Mouse (Mus musculus) kidney, adult 8-10 months (tissue): Measurements from ENCODE around the gene Dazap1.

ENCODE experiments used
- DNase-seq, 2 experiments: peaks; one replicate each; pipeline ENCODE4 v3.0.0; 2022

Gene Dazap1

DNA sequence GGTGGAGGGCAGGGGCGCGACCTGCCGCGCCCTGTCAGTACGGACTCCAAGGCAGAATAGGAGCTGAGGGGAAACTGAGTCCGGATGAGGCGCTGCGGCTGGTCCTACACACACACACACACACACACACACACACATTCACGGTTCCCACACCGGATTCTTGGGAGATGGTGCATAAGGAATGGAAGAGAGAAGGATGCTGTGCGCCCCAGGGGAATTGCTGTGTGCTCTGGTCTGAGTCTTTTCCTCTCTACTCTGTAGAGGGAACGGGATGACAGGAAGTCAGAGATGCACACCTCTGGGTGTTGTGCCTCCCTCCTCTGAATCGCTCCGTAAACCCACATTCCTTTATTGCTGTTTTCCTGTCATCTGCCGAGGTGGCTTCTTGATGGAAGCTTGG is 38.0 kb downstream of the Dazap1 start:
- DNase-seq, result no peak

- no peak for DNase-seq
These were observed 38.5 kb downstream of the Dazap1 start for GRCm38 (mm10) chr10:80299824-80300223.

DNA sequence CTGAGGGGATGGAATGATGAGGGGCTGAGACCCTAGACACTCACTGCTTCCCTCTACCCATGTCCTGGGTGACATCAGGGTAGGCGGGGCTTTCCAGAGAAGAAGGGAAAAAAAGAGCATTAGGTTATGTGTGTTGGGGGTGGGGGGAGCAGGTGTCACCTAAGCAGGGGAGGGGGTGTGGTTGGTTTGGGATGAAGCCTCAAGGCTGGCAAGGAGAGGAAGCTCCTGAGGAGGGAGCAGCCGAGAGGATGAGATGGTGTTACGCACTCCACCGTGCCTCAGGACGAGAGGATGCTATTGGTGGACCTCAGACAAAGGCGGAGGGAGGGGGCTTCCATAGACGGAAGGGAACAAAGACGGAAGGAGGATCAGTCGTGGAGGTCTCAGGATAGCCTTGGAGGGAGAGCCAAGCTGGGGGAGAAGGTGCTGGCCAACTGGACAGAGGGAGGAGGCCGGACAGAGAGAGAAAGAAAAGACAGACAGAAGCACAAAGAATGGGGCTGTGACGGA is 39.4 kb downstream of the Dazap1 start:
- no peak for DNase-seq

DNA sequence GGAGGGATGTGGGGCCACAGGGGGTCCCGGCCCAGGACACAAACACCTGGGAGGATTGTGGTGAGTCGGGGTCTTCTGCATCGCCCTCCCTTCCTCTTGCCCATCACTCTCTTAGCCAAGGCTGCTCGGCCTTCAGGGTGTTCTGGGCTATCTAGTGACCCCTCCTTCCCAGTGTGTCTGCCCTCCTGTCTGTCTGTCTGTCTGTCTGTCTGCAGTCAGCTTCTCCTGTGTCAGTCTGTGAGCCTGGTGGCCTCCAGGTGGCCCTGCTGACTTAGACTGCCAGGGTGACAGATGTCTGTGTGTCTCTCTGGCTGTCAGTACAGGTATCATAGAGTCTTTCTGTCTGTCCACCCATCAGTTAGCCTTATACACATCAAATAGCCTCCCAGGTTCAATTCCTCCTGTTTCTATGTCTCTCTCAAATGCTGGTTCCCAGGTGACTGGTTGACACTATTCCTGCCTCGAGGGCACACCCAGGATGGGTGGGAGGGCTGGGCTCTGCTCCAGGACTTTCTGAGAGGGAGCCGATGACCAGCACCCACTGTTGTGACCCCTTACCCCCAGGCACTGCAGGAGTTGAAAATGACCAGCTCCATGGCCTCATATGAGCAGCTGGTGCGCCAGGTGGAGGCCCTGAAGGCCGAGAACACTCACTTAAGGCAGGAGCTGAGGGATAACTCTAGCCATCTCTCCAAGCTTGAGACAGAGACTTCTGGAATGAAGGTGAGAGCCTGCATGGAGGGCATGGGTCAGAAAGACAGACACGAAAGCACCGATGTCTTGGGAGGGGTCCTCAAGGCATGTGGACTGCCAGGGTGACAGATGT is 40.2 kb downstream of the Dazap1 start:
- no peak for DNase-seq

DNA sequence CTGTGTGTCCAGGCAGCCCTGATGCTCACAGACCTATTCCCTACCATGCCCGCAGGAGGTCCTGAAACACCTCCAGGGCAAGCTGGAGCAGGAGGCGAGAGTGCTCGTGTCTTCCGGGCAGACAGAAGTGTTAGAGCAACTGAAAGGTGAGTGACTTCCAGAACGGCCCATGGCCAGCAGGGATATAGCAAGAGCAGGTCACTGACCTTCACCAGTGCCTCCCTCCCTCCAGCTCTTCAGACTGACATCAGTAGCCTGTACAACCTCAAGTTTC is 40.7 kb downstream of the Dazap1 start:
- DNase-seq, result no peak

GRCm38 (mm10) chr10:80302471-80302881 is 41.2 kb downstream of the Dazap1 start:
- DNase-seq, result peak; percentile 60 to 69

GRCm38 (mm10) chr10:80304458-80304857 is 43.2 kb downstream of the Dazap1 start:
- no peak for DNase-seq

GRCm38 (mm10) chr10:80304862-80305261 is 43.6 kb downstream of the Dazap1 start:
- peak in 1 of 2 experiments; percentile 56 for DNase-seq

- no peak for DNase-seq
These were observed 50.3 kb downstream of the Dazap1 start for GRCm38 (mm10) chr10:80311560-80311959.

DNA sequence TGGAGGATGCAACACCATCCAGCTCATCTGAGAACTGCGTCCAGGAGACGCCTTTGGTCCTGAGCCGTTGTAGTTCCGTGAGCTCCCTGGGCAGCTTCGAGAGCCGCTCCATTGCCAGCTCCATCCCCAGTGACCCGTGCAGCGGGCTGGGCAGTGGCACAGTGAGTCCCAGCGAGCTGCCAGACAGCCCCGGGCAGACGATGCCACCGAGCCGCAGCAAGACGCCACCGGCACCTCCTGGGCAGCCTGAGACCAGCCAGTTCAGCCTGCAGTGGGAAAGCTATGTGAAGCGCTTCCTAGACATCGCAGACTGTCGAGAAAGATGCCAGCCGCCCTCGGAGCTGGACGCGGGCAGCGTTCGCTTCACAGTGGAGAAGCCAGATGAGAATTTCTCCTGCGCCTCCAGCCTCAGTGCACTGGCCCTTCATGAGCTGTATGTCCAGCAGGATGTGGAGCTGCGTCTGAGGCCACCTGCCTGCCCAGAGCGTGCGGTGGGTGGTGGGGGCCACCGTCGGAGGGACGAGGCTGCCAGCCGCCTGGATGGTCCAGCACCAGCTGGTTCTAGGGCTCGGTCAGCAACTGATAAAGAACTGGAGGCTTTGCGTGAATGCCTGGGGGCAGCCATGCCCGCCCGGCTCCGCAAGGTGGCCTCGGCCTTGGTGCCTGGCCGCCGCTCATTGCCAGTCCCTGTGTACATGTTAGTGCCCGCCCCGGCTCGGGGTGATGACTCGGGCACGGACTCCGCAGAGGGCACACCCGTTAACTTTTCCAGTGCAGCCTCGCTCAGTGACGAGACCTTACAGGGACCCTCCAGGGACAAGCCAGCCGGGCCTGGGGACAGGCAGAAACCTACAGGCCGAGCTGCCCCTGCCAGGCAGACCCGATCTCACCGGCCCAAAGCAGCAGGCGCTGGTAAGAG is 51.6 kb downstream of the Dazap1 start:
- DNase-seq, result no peak

- no peak for DNase-seq
These were observed 52.4 kb downstream of the Dazap1 start for GRCm38 (mm10) chr10:80313627-80314201.

GRCm38 (mm10) chr10:80314494-80315001 is 53.3 kb downstream of the Dazap1 start:
- no peak for DNase-seq

DNA sequence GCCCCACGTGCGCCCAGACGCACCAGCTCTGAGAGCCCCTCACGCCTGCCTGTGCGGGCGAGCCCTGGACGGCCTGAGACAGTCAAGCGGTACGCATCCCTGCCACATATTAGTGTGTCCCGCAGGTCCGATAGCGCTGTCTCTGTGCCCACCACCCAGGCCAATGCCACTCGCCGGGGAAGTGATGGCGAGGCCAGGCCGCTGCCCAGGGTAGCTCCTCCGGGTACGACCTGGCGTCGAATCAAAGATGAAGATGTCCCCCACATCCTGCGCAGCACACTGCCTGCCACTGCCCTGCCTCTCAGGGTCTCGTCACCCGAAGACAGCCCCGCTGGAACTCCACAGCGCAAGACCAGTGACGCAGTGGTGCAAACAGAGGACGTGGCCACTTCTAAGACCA is 54.0 kb downstream of the Dazap1 start:
- no peak for DNase-seq

DNA sequence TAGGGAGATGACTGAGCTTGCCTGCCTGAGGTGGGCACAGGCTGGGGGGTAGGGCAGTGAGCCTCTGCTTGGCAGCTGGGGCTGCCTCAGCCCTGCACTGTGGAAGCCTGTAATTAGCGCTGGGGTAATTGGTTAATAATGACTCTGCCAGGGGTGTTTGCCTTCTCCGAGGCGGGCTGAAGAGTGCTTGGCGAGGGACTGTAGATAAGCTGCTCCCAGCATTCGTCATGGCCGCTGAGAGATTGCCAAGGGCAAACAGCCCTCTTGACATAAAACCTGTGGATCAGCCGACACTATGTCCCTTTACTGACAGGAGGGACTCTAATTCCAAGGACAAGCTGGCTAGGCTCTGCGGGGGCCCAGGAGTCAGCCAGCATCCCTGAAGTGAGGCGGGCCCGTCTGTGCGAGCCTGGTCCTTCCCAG is 55.1 kb downstream of the Dazap1 start:
- DNase-seq, result no peak

- DNase-seq, result no peak
These were observed 55.7 kb downstream of the Dazap1 start for GRCm38 (mm10) chr10:80317011-80317410.

- DNase-seq, result peak; percentile 91 to 96
These were observed 59.1 kb downstream of the Dazap1 start, which contains the start of gene 2310011J03Rik for GRCm38 (mm10) chr10:80320340-80320760. Gene 2310011J03Rik, minus strand, starts transcription at chr10:80320537.

DNA sequence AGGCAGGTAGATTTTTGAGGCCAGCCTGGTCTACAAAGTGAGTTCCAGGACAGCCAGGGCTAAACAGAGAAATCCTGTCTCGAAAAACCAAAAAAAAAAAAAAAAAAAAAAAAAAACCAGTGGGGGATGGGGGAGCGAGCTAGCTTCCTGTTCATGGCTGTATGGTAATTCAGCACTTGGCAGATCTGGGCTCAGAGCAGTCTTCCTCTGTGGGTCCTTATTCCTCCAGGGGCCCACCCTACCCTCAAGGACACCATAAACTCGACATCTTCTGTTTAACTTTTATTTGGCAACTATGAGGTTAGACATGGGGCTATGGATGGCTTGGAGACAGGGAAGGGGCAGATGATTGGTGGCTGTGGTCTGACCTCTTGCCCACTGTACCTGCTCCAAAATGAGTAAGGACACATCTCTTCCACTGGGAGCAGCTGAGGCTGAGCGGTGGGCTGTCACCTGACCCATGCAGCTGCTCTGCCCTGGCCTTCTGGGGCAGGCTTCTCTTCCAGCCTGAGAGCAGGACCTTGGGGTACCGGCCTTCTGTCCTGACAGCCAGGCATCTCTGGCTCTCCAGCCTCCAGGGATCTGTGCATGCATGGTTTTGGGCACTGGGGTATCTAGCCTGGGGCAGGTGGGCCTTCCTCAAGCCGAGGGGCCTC is 59.9 kb downstream of the Dazap1 start:
- DNase-seq, result no peak

- no peak for DNase-seq
These were observed 60.6 kb downstream of the Dazap1 start for GRCm38 (mm10) chr10:80321670-80322581.

- DNase-seq, result no peak
These were observed 61.5 kb downstream of the Dazap1 start for GRCm38 (mm10) chr10:80322811-80323211.

GRCm38 (mm10) chr10:80323261-80324119 is 62.2 kb downstream of the Dazap1 start:
- peak; percentile 79 to 86 for DNase-seq
